Mouse (Mus musculus): ENCODE measurements around the gene Ucp3.

DNA sequence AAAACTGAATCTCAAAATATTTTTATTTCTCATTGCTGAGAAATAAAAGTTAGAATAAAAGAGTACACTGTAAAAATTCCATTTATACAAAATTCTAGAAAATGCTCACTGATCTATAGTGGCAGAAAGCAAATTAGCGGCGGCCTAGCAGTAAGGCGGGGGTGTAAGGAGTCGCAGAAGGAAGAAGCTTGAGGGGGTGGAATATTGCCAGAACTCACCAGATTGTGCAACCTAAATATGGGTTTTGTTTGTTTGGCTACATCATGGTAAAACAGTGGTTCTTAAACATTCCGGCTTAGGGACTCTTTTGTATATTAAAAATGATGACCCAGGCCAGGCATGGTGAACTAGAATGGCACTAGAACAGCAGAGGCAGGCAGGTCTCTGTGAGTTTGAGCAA, 26.5 kb upstream of the Ucp3 start:
- TF ChIP-seq CTCF (IDR thresholded peaks at IDR 0.05; ENCODE audit: control insufficient read depth, insufficient read depth, insufficient read length), result no peak
- TF ChIP-seq USF1 (IDR thresholded peaks at IDR 0.05; ENCODE audit: low read depth), result no peak
- no peak for TF ChIP-seq MAX (IDR thresholded peaks at IDR 0.05)
- TF ChIP-seq CEBPB (IDR thresholded peaks at IDR 0.05; ENCODE audit: low read depth), result no peak
- no peak for TF ChIP-seq FOSL1 (IDR thresholded peaks at IDR 0.05; ENCODE audit: insufficient read depth, low read length, poor library complexity, severe bottlenecking)
- no peak for TF ChIP-seq MYOD1 (IDR thresholded peaks at IDR 0.05; ENCODE audit: control insufficient read depth, insufficient read length, low read depth)
- TF ChIP-seq MYOG (IDR thresholded peaks at IDR 0.05; ENCODE audit: control insufficient read depth, extremely low read depth, insufficient read length), result no peak
